Mouse (Mus musculus) midbrain, embryonic 12.5 days (tissue): ENCODE measurements at regions not wholly inside any gene's neighbourhood (a gene's known extent, or its start where the extent isn't known, plus 50 kb on each side); places are given as distances from the start of the nearest gene placed in this dataset.

Source experiments
- ATAC-seq: fragments of 200-750 bp; cut with Nextera tagmentation; 2 replicates; pipeline ENCODE4 v1.8.0; 2017; ENCODE audit warnings: low read depth, moderate TSS enrichment, moderate library complexity; ENCODE audit not compliant: low FRiP score
- H3K27ac ChIP-seq: fragments of 300-500 bp; sonication (generic); replicated peaks from 2 replicates; pipeline ENCODE4 v1.5.1; 2016; ENCODE audit warnings: mild to moderate bottlenecking
- H3K27me3 ChIP-seq: fragments of 300-500 bp; sonication (generic); 2 replicates; pipeline ENCODE4 v1.6.1; 2016; ENCODE audit warnings: mild to moderate bottlenecking
- H3K36me3 ChIP-seq: fragments of 300-500 bp; sonication (generic); 2 replicates; pipeline ENCODE4 v1.6.1; 2016
- H3K4me1 ChIP-seq: fragments of 300-500 bp; sonication (generic); 2 replicates; pipeline ENCODE4 v1.6.1; 2016
- H3K4me2 ChIP-seq: fragments of 300-500 bp; sonication (generic); replicated peaks from 2 replicates; pipeline ENCODE4 v1.6.1; 2016; ENCODE audit warnings: mild to moderate bottlenecking, moderate library complexity
- H3K4me3 ChIP-seq: fragments of 300-500 bp; sonication (generic); 2 replicates; pipeline ENCODE4 v1.5.1; 2016; ENCODE audit warnings: mild to moderate bottlenecking
- H3K9ac ChIP-seq: fragments of 300-500 bp; sonication (generic); replicated peaks from 2 replicates; pipeline ENCODE4 v1.6.1; 2016; ENCODE audit warnings: mild to moderate bottlenecking, moderate library complexity
- H3K9me3 ChIP-seq: fragments of 300-500 bp; sonication (generic); 2 replicates; pipeline ENCODE4 v1.6.1; 2016; ENCODE audit warnings: mild to moderate bottlenecking
- WGBS: fragments of 180-500 bp; shearing (Covaris S2); methylation state at CpG from one replicate; pipeline ENCODE4 v1.1.7; 2016; 5-methylcytosine and 5-hydroxymethylcytosine counted together

- no peaks in the 10 kb centered on the region for H3K27me3 ChIP-seq
- H3K9me3 ChIP-seq, result no peaks in the 10 kb centered on the region
- peaks cover 15% of the 10 kb centered on the region for H3K4me1 ChIP-seq
- no peak overlapping the region for H3K9ac ChIP-seq
- no peak for ATAC-seq
- H3K27ac ChIP-seq, result no peak overlapping the region
- H3K4me2 ChIP-seq, result no peak overlapping the region
- H3K36me3 ChIP-seq, result no peaks in the 10 kb centered on the region
- 71% methylated on average over 5 of the region's 5 CpGs for WGBS
- H3K4me3 ChIP-seq, result no peak overlapping the region
Measured at GRCm38 (mm10) chr10:111097245-111097644, 67.3 kb upstream of the Osbpl8 start.

GRCm38 (mm10) chr10:111096811-111097210, 67.7 kb upstream of the Osbpl8 start:
- Histone ChIP-seq H3K9ac (no peak overlapping the region), H3K27ac (no peak overlapping the region), H3K36me3 (no peaks in the 10 kb centered on the region), H3K4me3 (no peak overlapping the region), H3K4me1 (peaks cover 15% of the 10 kb centered on the region), H3K27me3 (no peaks in the 10 kb centered on the region), H3K9me3 (no peaks in the 10 kb centered on the region), H3K4me2 (no peak overlapping the region)
- 77% methylated on average over 6 of the region's 6 CpGs for WGBS
- ATAC-seq, result no peak

- H3K27ac ChIP-seq, result no peak overlapping the region
- no peak overlapping the region for H3K9ac ChIP-seq
- H3K4me2 ChIP-seq, result no peak overlapping the region
- 66% methylated on average over 9 of the region's 9 CpGs for WGBS
- ATAC-seq, result no peak
- no peaks in the 10 kb centered on the region for H3K27me3 ChIP-seq
- no peaks in the 10 kb centered on the region for H3K36me3 ChIP-seq
- H3K4me3 ChIP-seq, result no peak overlapping the region
- H3K9me3 ChIP-seq, result no peaks in the 10 kb centered on the region
- H3K4me1 ChIP-seq, result peaks cover 9% of the 10 kb centered on the region
Measured at GRCm38 (mm10) chr10:111094405-111094804, 70.1 kb upstream of the Osbpl8 start.

- H3K36me3 ChIP-seq, result no peaks in the 10 kb centered on the region
- 74% methylated on average over 5 of the region's 5 CpGs for WGBS
- no peak for ATAC-seq
- H3K27me3 ChIP-seq, result no peaks in the 10 kb centered on the region
- no peak overlapping the region for H3K4me2 ChIP-seq
- H3K4me3 ChIP-seq, result no peak overlapping the region
- no peaks in the 10 kb centered on the region for H3K4me1 ChIP-seq
- H3K27ac ChIP-seq, result no peak overlapping the region
- no peaks in the 10 kb centered on the region for H3K9me3 ChIP-seq
- H3K9ac ChIP-seq, result no peak overlapping the region
Measured at GRCm38 (mm10) chr10:111089382-111089781, 75.2 kb upstream of the Osbpl8 start.

- ATAC-seq, result no peak
- WGBS, result 87% methylated on average over 8 of the region's 8 CpGs
- H3K4me3 ChIP-seq, result no peak overlapping the region
- no peak overlapping the region for H3K27ac ChIP-seq
- H3K36me3 ChIP-seq, result no peaks in the 10 kb centered on the region
- no peak overlapping the region for H3K4me2 ChIP-seq
- H3K4me1 ChIP-seq, result no peaks in the 10 kb centered on the region
- no peaks in the 10 kb centered on the region for H3K27me3 ChIP-seq
- no peak overlapping the region for H3K9ac ChIP-seq
- no peaks in the 10 kb centered on the region for H3K9me3 ChIP-seq
Measured at GRCm38 (mm10) chr10:111085561-111085960, 75.6 kb upstream of the Zdhhc17 start.

GRCm38 (mm10) chr10:111084267-111084780, 74.4 kb upstream of the Zdhhc17 start:
- Histone ChIP-seq H3K4me1 (no peaks in the 10 kb centered on the region), H3K27me3 (no peaks in the 10 kb centered on the region), H3K4me3 (no peak overlapping the region), H3K27ac (no peak overlapping the region), H3K9me3 (no peaks in the 10 kb centered on the region), H3K4me2 (no peak overlapping the region), H3K36me3 (no peaks in the 10 kb centered on the region), H3K9ac (no peak overlapping the region)
- 66% methylated on average over 4 of the region's 4 CpGs for WGBS
- no peak for ATAC-seq

- ATAC-seq, result no peak
- H3K4me2 ChIP-seq, result no peak overlapping the region
- H3K27ac ChIP-seq, result no peak overlapping the region
- no peaks in the 10 kb centered on the region for H3K9me3 ChIP-seq
- no peaks in the 10 kb centered on the region for H3K4me1 ChIP-seq
- no peak overlapping the region for H3K9ac ChIP-seq
- no peaks in the 10 kb centered on the region for H3K27me3 ChIP-seq
- 38% methylated on average over 2 of the region's 2 CpGs for WGBS
- H3K4me3 ChIP-seq, result no peak overlapping the region
- no peaks in the 10 kb centered on the region for H3K36me3 ChIP-seq
Measured at GRCm38 (mm10) chr10:111083861-111084260, 73.9 kb upstream of the Zdhhc17 start.

GRCm38 (mm10) chr10:111083338-111083737, 73.4 kb upstream of the Zdhhc17 start:
- Histone ChIP-seq H3K4me1 (no peaks in the 10 kb centered on the region), H3K9ac (no peak overlapping the region), H3K9me3 (no peaks in the 10 kb centered on the region), H3K27me3 (no peaks in the 10 kb centered on the region), H3K4me3 (no peak overlapping the region), H3K27ac (no peak overlapping the region), H3K4me2 (no peak overlapping the region), H3K36me3 (no peaks in the 10 kb centered on the region)
- ATAC-seq, result no peak
- WGBS, result 15% methylated on average over 4 of the region's 4 CpGs

- no peak overlapping the region for H3K4me2 ChIP-seq
- no peak overlapping the region for H3K27ac ChIP-seq
- H3K4me1 ChIP-seq, result no peaks in the 10 kb centered on the region
- H3K9me3 ChIP-seq, result no peaks in the 10 kb centered on the region
- H3K9ac ChIP-seq, result no peak overlapping the region
- no peaks in the 10 kb centered on the region for H3K36me3 ChIP-seq
- H3K27me3 ChIP-seq, result peaks cover 2% of the 10 kb centered on the region; the same call in 1 of the 2 replicates
- no peak overlapping the region for H3K4me3 ChIP-seq
- no peak for ATAC-seq
- 71% methylated on average over 10 of the region's 10 CpGs for WGBS
Measured at GRCm38 (mm10) chr10:111080322-111080721, 70.4 kb upstream of the Zdhhc17 start.

GRCm38 (mm10) chr10:111079051-111079450, 69.1 kb upstream of the Zdhhc17 start:
- ATAC-seq, result no peak
- no peak overlapping the region for H3K27ac ChIP-seq
- H3K4me3 ChIP-seq, result no peak overlapping the region
- H3K9me3 ChIP-seq, result no peaks in the 10 kb centered on the region
- H3K4me2 ChIP-seq, result no peak overlapping the region
- 87% methylated on average over 6 of the region's 6 CpGs for WGBS
- H3K36me3 ChIP-seq, result no peaks in the 10 kb centered on the region
- H3K27me3 ChIP-seq, result peaks cover 15% of the 10 kb centered on the region; the same call in 1 of the 2 replicates
- H3K4me1 ChIP-seq, result 0 out of 2 replicates have a peak, but pooled peaks cover 1% of the 10 kb centered on the region
- no peak overlapping the region for H3K9ac ChIP-seq

GRCm38 (mm10) chr10:111077632-111078031, 67.7 kb upstream of the Zdhhc17 start:
- Histone ChIP-seq H3K9me3 (no peaks in the 10 kb centered on the region), H3K27ac (no peak overlapping the region), H3K4me3 (no peak overlapping the region), H3K27me3 (peaks cover 18% of the 10 kb centered on the region; the same call in 1 of the 2 replicates), H3K9ac (no peak overlapping the region), H3K36me3 (no peaks in the 10 kb centered on the region), H3K4me2 (no peak overlapping the region), H3K4me1 (peaks cover 14% of the 10 kb centered on the region)
- 95% methylated on average over 4 of the region's 4 CpGs for WGBS
- no peak for ATAC-seq

GRCm38 (mm10) chr10:111073851-111074430, 64.0 kb upstream of the Zdhhc17 start:
- Histone ChIP-seq H3K4me1 (peaks cover 24% of the 10 kb centered on the region), H3K27me3 (peaks cover 18% of the 10 kb centered on the region; the same call in 1 of the 2 replicates), H3K9ac (no peak overlapping the region), H3K4me3 (no peak overlapping the region), H3K4me2 (no peak overlapping the region), H3K36me3 (no peaks in the 10 kb centered on the region), H3K9me3 (no peaks in the 10 kb centered on the region), H3K27ac (no peak overlapping the region)
- WGBS, result 64% methylated on average over 5 of the region's 5 CpGs
- no peak for ATAC-seq

- 19% methylated on average over 14 of the region's 14 CpGs for WGBS
- peaks cover 24% of the 10 kb centered on the region for H3K4me1 ChIP-seq
- peak overlapping the region; percentile 34 for H3K4me2 ChIP-seq
- peak; percentile 63 for ATAC-seq
- no peak overlapping the region for H3K4me3 ChIP-seq
- H3K27me3 ChIP-seq, result peaks cover 21% of the 10 kb centered on the region; the same call in 1 of the 2 replicates
- H3K36me3 ChIP-seq, result no peaks in the 10 kb centered on the region
- H3K9me3 ChIP-seq, result no peaks in the 10 kb centered on the region
- no peak overlapping the region for H3K9ac ChIP-seq
- no peak overlapping the region; the same call in 1 of the 2 replicates for H3K27ac ChIP-seq
Measured at GRCm38 (mm10) chr10:111073262-111073661, 63.3 kb upstream of the Zdhhc17 start.
